Mouse (Mus musculus) T-helper 1 cell (primary cell): ENCODE results near the gene Zdhhc4.

Experiments used
- in situ Hi-C: fragments of 300-600 bp; cut with MboI, MseI; formaldehyde crosslinking; loops from one replicate; pipeline ENCODE4 v1.15.1; 2025; ENCODE audit warnings: high pct_unique_total_duplicates

Zdhhc4 gene

GRCm38 (mm10) chr5:143279247-143279646 lies 49.8 kb downstream of the Zdhhc4 start:
- in situ Hi-C loops, result no loop called here

GRCm38 (mm10) chr5:143275761-143276160 lies 53.3 kb downstream of the Zdhhc4 start:
- in situ Hi-C loops, result no loop called here

GRCm38 (mm10) chr5:143272540-143273330 lies 56.3 kb downstream of the Zdhhc4 start:
- in situ Hi-C loops, result no loop called here

- in situ Hi-C loops, result no loop called here
These were observed 56.9 kb downstream of the Zdhhc4 start for GRCm38 (mm10) chr5:143272108-143272507.

- in situ Hi-C loops, result no loop called here
These were observed 57.4 kb downstream of the Zdhhc4 start for GRCm38 (mm10) chr5:143271642-143272041.

- in situ Hi-C loops, result no loop called here
These were observed 58.9 kb downstream of the Zdhhc4 start for GRCm38 (mm10) chr5:143270151-143270519.

- in situ Hi-C loops, result no loop called here
These were observed 59.5 kb downstream of the Zdhhc4 start, which contains the start of gene Zfp316 for GRCm38 (mm10) chr5:143269363-143270150. Zfp316 (minus strand) TSS chr5:143270022.

- in situ Hi-C loops, result no loop called here
These were observed 60.1 kb downstream of the Zdhhc4 start for GRCm38 (mm10) chr5:143268985-143269362.

GRCm38 (mm10) chr5:143266794-143267193 lies 62.3 kb downstream of the Zdhhc4 start:
- in situ Hi-C loops, result no loop called here
